Mouse (Mus musculus) kidney, adult 2 months (tissue): ENCODE measurements around the gene Zbtb8b. TPM values are rescaled to one million over a fixed set of nuclear protein-coding genes. Genes with fewer than 3 reads are reported as not detected.

Source experiments
- DNase-seq: peaks from one replicate; pipeline ENCODE4 v3.0.0; 2021
- H3K27ac ChIP-seq: fragments of 200-500 bp; 2 replicates; pipeline ENCODE4 v1.5.1; 2012; ENCODE audit warnings: low read depth, low read length, control low read depth, inconsistent platforms; ENCODE audit not compliant: insufficient read depth
- H3K27me3 ChIP-seq: fragments of 200-500 bp; replicated peaks from 2 replicates; pipeline ENCODE4 v1.6.1; 2012; ENCODE audit warnings: mild to moderate bottlenecking, moderate library complexity, low read length, inconsistent platforms; ENCODE audit not compliant: control insufficient read depth, insufficient read depth
- H3K36me3 ChIP-seq: fragments of 200-500 bp; 2 replicates; pipeline ENCODE4 v1.6.1; 2012; ENCODE audit warnings: mild to moderate bottlenecking, moderate library complexity, low read length, inconsistent platforms; ENCODE audit not compliant: control insufficient read depth, insufficient read depth
- H3K4me1 ChIP-seq: fragments of 200-500 bp; 2 replicates; pipeline ENCODE4 v1.6.1; 2011; ENCODE audit warnings: low read length; ENCODE audit not compliant: control insufficient read depth, insufficient read depth
- H3K4me3 ChIP-seq: fragments of 200-500 bp; 2 replicates; pipeline ENCODE4 v1.5.1; 2011; ENCODE audit warnings: mild to moderate bottlenecking, low read depth, low read length, control low read depth; ENCODE audit not compliant: insufficient read depth
- CTCF ChIP-seq: fragments of 200-500 bp; conservative IDR thresholded peaks from 2 replicates; pipeline ENCODE4 v1.5.1; 2011; ENCODE audit warnings: low read depth, mild to moderate bottlenecking, control low read depth, low read length, moderate library complexity, mixed read lengths; ENCODE audit not compliant: insufficient read depth, insufficient read length
- POLR2A ChIP-seq: fragments of 200-500 bp; IDR thresholded peaks from one replicate; pipeline ENCODE4 v1.6.1; 2011; ENCODE audit warnings: low read depth, low read length, control low read depth
- WGBS: fragments of 180-500 bp; shearing (Covaris S2); methylation state at CpG from one replicate; pipeline ENCODE4 v1.1.7; 2018; 5-methylcytosine and 5-hydroxymethylcytosine counted together
- polyA plus RNA-seq: library from polyadenylated mRNA; depleted of rRNA; stranded (reverse); fragments of >200 nt; gene quantifications from 2 replicates; pipeline ENCODE4 v1.2.3, GENCODE M21; 2012; rRNA removed

The Zbtb8b gene
- polyA plus RNA-seq, 1 experiment: 0.58 TPM

DNA sequence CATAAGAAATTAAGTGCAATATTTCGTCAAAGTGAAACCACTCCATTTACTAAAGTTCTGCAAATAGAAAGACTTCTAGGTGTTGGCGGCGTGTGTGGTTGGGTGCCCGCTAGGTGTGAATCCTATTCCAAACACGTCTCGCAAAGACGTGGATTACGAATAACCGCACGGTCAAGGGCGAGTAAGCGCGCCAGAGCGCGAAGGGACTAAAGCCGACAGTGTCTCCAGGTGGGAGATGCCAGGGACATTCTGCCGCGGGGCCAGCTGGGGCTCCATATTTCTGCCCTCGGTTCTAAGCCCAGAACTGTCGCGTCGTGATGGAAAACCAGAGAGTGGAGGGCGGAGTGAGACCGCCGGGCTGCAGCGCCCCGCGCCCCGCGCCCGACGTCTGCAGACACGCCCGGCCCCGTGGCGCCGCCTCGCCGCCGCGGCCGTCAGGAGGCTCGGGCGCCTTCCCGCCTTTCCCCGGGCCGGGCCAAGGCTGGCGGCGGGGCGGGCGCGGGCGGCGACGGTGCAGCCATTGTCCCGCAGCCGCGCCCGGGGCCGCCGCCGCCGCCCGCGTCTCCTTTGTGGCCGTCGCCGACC lies 63.6 kb downstream of the Zbtb8b start:
- Histone ChIP-seq H3K27me3 (no peaks in the 10 kb centered on the region), H3K4me3 (peak overlapping the region; percentile 54), H3K27ac (peak overlapping the region; percentile 32), H3K4me1 (peaks cover 6% of the 10 kb centered on the region; the same call in 1 of the 2 replicates), H3K36me3 (no peaks in the 10 kb centered on the region)
- DNase-seq: peak; percentile 62
- WGBS: 1% methylated on average over 66 of the region's 68 CpGs
- no peak for TF ChIP-seq POLR2A
- no peak for TF ChIP-seq CTCF

DNA sequence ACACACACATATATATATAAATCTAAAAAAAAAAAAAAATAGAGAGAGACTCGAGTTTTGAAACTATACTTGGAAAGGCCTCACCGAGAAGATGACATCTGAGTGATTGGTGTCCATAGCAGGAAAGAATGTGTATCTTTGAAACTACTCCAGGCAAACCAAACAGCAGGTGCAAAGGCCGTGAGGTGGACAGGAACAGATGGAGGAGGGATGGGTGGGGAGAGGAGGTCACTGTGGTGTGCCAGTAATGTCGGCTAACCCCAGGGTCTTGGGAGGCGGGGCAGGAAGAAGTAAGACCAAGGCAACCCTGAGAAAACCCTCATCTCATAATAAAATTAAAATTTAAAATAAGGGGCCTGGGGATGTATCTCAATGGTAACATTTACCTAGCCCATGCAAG lies 64.8 kb downstream of the Zbtb8b start:
- no peak for DNase-seq
- Histone ChIP-seq H3K27me3 (no peaks in the 10 kb centered on the region), H3K4me3 (no peak overlapping the region), H3K36me3 (no peaks in the 10 kb centered on the region), H3K27ac (no peak overlapping the region), H3K4me1 (peaks cover 6% of the 10 kb centered on the region; the same call in 1 of the 2 replicates)
- TF ChIP-seq POLR2A (no peak), CTCF (no peak)
- 79% methylated on average over 5 of the region's 5 CpGs for WGBS

Other genes starting within 250 kb of the Zbtb8b start
- 39.3 and 45.5 TPM in 2 replicates for gene C77080, start 179.4 kb downstream of the Zbtb8b start, polyA plus RNA-seq
- gene Sync, start 153.2 kb downstream of the Zbtb8b start, polyA plus RNA-seq: 0.46 and 0.69 TPM in 2 replicates
- 30.8 and 36.7 TPM in 2 replicates for gene Rbbp4, start 105.5 kb downstream of the Zbtb8b start, polyA plus RNA-seq
- gene Zbtb8os, start 105.2 kb downstream of the Zbtb8b start, polyA plus RNA-seq: 21.6 and 32.1 TPM in 2 replicates
- gene Zbtb8a, start 62.7 kb downstream of the Zbtb8b start, polyA plus RNA-seq: 4.9 and 5.4 TPM in 2 replicates
- gene Bsdc1, start 20.7 kb upstream of the Zbtb8b start, polyA plus RNA-seq: 25.3 and 28.7 TPM in 2 replicates
- gene Tssk3, start 50.2 kb upstream of the Zbtb8b start, polyA plus RNA-seq: 0.10 TPM in 1 of 2 replicates, not detected in the other
- gene Fam229a, start 50.3 kb upstream of the Zbtb8b start, polyA plus RNA-seq: 0.94 and 1.1 TPM in 2 replicates
- 20.3 and 26.5 TPM in 2 replicates for gene Marcksl1, start 72.7 kb upstream of the Zbtb8b start, polyA plus RNA-seq
- 35.4 and 41.6 TPM in 2 replicates for gene Hdac1, start 101.9 kb upstream of the Zbtb8b start, polyA plus RNA-seq
- 2.3 and 12.7 TPM in 2 replicates for gene Lck, start 132.8 kb upstream of the Zbtb8b start, polyA plus RNA-seq
- 24.6 and 27.2 TPM in 2 replicates for gene Fam167b, start 137.7 kb upstream of the Zbtb8b start, polyA plus RNA-seq
- gene Eif3i, start 159.8 kb upstream of the Zbtb8b start, polyA plus RNA-seq: 311 TPM in 2 replicates
- 160 and 162 TPM in 2 replicates for gene Tmem234, start 159.8 kb upstream of the Zbtb8b start, polyA plus RNA-seq
- gene Dcdc2b, start 173.4 kb upstream of the Zbtb8b start, polyA plus RNA-seq: 2.2 and 3.7 TPM in 2 replicates
- 66.5 and 67.4 TPM in 2 replicates for gene Iqcc, start 178.2 kb upstream of the Zbtb8b start, polyA plus RNA-seq
- gene Ccdc28b, start 183.1 kb upstream of the Zbtb8b start, polyA plus RNA-seq: 16.2 and 20.8 TPM in 2 replicates
- 22.7 and 24.3 TPM in 2 replicates for gene Txlna, start 200.2 kb upstream of the Zbtb8b start, polyA plus RNA-seq
- gene Kpna6, start 231.9 kb upstream of the Zbtb8b start, polyA plus RNA-seq: 35.0 and 39.0 TPM in 2 replicates